Mouse (Mus musculus): ENCODE measurements around the gene Slc28a1.

GRCm38 (mm10) chr7:81102854-81103253, 11.7 kb upstream of the Slc28a1 start:
- no peak for TF ChIP-seq POLR2A (IDR thresholded peaks at IDR 0.05; ENCODE audit: borderline replicate concordance, control insufficient read depth, low read depth, low read length)
- TF ChIP-seq CTCF (IDR thresholded peaks at IDR 0.05; ENCODE audit: control insufficient read depth, insufficient read depth, low read length), result no peak
